Mouse (Mus musculus): ENCODE data around the gene Dgki.

DNA sequence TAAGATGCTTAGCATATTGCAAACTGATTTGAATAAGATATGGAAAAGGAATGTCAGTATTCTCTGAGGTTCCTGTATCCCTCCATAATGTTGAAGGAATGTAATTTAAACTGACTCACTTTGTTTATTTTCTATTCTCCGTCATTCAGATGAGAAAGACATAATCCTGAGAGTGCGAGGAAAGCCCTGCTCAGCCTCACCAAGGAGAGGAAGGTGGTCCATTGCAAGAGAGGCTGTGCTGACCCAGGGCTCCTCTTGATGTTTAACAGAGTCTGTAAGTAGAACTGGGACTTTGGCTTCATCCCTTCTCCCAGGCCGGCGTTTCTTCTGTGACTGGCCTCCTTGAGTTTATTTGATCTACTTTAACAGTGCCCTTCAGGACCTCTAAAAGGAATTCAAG is 423.6 kb downstream of the Dgki start:
- TF ChIP-seq CTCF (IDR thresholded peaks at IDR 0.05; ENCODE audit: low read depth, low read length) = no peak
- no peak for TF ChIP-seq POLR2A (IDR thresholded peaks at IDR 0.05; ENCODE audit: insufficient read depth, low read length)
- TF ChIP-seq EP300 (IDR thresholded peaks at IDR 0.05; ENCODE audit: insufficient read depth, low read depth, low read length) = no peak
